Mouse (Mus musculus): ENCODE results near the gene Pik3r2. TPM values are rescaled to one million over a fixed set of nuclear protein-coding genes. Genes with fewer than 3 reads are reported as not detected.

The Pik3r2 gene
- polyA plus RNA-seq, 1 experiment from 2014 or later, result 58.1 TPM

DNA sequence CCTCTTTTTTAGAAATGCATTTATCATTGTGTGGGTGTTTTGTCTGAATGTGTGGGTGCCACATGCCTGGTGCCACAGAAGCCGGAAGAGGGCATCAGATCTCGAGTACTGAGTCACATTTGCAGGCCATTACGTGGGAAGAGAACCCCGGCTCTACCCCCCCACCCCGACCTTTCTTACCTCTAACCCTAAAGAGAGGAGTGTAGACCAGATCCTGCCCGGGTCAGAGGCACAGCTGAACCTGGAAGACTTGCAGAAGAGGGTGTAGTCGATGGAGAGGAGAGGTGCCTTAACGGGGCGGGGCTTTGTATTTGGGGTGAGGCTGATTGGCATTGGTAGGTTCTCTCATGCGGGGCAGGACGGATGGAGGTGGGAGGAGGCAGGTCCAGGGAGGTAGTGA lies 31.7 kb downstream of the Pik3r2 start:
- Histone ChIP-seq H3K9ac (no peak overlapping the region), H3K4me3 (replicated peaks) (no peak overlapping the region), H3K36me3 (no peaks in the 10 kb centered on the region), H3K27ac (no peak overlapping the region), H3K9me3 (no peaks in the 10 kb centered on the region), H3K27me3 (replicated peaks) (peaks cover 67% of the 10 kb centered on the region), H3K4me1 (peaks cover 14% of the 10 kb centered on the region), H3K4me2 (no peak overlapping the region)
- no peak for ATAC-seq (ENCODE audit: insufficient read depth, low FRiP score, low read depth)
- 48% methylated on average over 11 of the region's 11 CpGs for WGBS

DNA sequence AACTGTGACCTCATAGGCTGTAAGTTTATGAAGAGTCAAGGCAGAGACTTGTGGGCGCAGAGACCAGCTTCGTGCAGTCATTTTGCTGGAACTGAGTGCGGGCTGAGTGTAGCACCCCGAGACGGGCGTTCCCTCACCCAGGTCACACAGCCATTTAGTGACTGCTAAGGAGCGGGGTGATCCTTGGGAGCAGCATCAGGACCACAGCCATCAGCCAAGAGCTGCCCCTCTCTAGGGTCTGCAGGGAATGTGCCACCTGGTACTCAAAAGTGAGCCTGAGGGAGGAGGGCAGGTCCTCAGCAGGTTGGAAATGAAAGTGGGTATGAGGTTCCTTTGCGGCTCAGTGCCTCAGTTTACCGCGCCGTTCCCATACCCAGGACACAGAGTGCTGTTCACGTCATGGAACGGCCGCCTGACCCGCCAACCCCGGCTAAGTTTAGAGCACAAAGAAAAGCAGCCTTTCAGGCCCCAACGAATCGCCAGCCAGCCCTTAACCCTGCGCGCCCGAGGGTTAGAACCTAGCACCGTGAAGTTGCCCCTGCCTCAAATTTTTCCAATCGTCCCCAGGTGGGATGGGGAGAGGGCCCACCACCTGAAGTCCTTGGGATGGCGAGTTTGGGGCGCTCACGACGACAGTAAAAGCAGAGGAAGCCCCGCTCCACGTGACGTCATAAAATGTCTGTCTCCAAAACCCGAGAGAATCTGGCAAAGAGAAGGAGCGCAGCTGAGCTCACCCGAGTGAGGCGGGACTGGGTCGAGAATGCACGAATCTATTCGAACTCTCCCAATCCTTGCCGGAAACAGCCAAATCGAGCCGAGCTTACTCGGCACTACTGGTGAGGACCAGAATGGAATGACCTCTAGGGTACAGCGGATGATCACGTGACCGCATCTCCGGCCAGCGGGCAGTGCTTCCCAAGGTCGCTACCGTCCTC lies 32.6 kb downstream of the Pik3r2 start:
- H3K4me1 ChIP-seq, result peaks cover 14% of the 10 kb centered on the region
- 5% methylated on average over 48 of the region's 48 CpGs for WGBS
- H3K4me2 ChIP-seq, result peak overlapping the region; percentile 54
- peaks cover 67% of the 10 kb centered on the region for H3K27me3 ChIP-seq (replicated peaks)
- H3K27ac ChIP-seq, result no peak overlapping the region
- H3K9ac ChIP-seq, result no peak overlapping the region
- peak overlapping the region; percentile 22 for H3K4me3 ChIP-seq (replicated peaks)
- no peaks in the 10 kb centered on the region for H3K36me3 ChIP-seq
- ATAC-seq (ENCODE audit: insufficient read depth, low FRiP score, low read depth), result 0 out of 2 replicates have a peak, but pooled peaks have one; percentile 11
- H3K9me3 ChIP-seq, result no peaks in the 10 kb centered on the region

DNA sequence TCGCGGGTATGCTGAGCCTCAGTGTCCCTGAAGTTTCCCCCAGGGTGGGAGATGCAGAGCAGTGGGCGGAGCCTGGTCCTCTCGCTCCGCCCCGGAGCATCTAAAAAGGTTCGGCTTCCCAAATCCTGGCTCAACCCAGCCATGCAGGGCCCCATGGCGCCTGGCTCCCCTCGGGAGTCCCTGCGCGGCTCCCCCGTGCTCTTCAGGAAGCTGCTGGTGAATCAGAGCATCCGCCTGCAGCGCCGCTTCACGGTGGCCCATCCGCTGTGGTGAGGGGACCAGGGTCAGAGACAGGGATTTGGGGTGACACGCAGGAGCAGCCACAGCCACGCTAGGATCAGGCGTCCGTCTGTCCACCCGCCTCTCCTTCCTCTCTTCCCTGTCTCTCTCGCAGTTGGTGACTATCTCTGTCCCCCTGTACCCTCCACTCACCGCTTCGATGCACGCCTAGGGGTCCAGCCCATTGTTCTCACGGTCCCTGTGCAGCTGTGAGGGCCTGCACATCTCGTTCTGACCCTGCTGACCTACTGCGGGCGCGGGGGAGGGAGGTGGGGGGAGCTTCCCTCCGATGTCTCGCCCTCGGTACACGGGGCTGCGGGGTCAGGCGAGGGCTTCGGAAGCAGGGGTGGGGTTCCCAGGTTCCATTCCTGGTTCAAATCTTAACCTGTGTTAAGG lies 33.4 kb downstream of the Pik3r2 start:
- Histone ChIP-seq H3K27me3 (replicated peaks) (peaks cover 67% of the 10 kb centered on the region), H3K9me3 (no peaks in the 10 kb centered on the region), H3K27ac (no peak overlapping the region), H3K4me1 (peaks cover 14% of the 10 kb centered on the region), H3K36me3 (no peaks in the 10 kb centered on the region), H3K9ac (no peak overlapping the region), H3K4me3 (replicated peaks) (peak overlapping the region; percentile 5; the same call in 1 of the 2 replicates), H3K4me2 (peak overlapping the region; percentile 54)
- no peak for ATAC-seq (ENCODE audit: insufficient read depth, low FRiP score, low read depth)
- WGBS, result 6% methylated on average over 38 of the region's 38 CpGs

- Histone ChIP-seq H3K9me3 (no peaks in the 10 kb centered on the region), H3K4me3 (replicated peaks) (no peak overlapping the region), H3K4me2 (no peak overlapping the region), H3K4me1 (peaks cover 14% of the 10 kb centered on the region), H3K36me3 (no peaks in the 10 kb centered on the region), H3K27ac (no peak overlapping the region), H3K9ac (no peak overlapping the region), H3K27me3 (replicated peaks) (peaks cover 59% of the 10 kb centered on the region)
- 46% methylated on average over 11 of the region's 11 CpGs for WGBS
- ATAC-seq (ENCODE audit: insufficient read depth, low FRiP score, low read depth), result no peak
Measured at GRCm38 (mm10) chr8:70742176-70742575, 34.3 kb downstream of the Pik3r2 start.

DNA sequence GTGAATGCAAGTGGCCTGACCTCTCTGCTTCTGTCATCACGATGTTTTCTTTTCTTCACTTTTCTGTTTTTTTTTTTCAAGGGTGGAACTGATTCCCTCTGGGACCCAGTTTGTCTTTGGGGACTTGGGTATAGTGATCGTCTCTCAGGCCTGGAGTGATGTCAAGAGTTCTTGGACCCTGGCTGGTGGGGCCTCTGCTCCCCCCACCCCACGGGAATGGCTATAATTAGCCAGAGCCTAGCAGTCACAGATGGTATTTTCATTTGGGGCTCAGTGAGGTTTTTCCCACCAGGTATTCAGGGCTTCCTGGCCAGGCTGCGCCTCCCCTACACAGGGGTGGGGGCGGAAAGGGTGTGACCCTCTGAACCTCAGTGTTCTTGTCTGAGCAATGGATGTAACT lies 34.9 kb downstream of the Pik3r2 start:
- Histone ChIP-seq H3K9me3 (no peaks in the 10 kb centered on the region), H3K4me2 (no peak overlapping the region), H3K4me3 (replicated peaks) (no peak overlapping the region), H3K27me3 (replicated peaks) (peaks cover 54% of the 10 kb centered on the region), H3K9ac (no peak overlapping the region), H3K36me3 (no peaks in the 10 kb centered on the region), H3K4me1 (peaks cover 14% of the 10 kb centered on the region), H3K27ac (no peak overlapping the region)
- WGBS, result 54% methylated on average over 5 of the region's 5 CpGs
- no peak for ATAC-seq (ENCODE audit: insufficient read depth, low FRiP score, low read depth)

GRCm38 (mm10) chr8:70738211-70738610 lies 38.3 kb downstream of the Pik3r2 start:
- Histone ChIP-seq H3K4me1 (peaks cover 4% of the 10 kb centered on the region; the same call in 1 of the 2 replicates), H3K9me3 (no peaks in the 10 kb centered on the region)
- ATAC-seq (ENCODE audit: insufficient read depth, low FRiP score, low read depth), result no peak

DNA sequence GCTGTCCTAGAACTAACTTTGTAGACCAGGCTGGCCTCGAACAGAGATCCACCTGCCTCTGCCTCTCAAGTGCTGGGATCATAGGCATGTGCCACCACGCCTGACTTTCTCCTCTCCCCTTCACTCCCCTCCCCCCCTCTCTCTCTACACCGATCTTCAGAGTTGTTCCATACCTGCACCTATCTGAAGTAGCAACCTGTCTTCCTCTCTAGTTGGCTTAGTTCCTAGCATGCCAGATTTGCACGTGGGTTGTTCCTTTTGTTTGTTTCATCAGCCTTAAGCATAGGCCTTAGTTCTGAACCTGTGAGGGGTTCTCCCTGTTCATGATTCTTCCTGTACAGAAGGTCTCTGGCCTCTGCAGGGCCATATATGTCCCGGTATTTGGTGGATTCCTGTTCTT lies 38.8 kb downstream of the Pik3r2 start:
- 64% methylated on average over 5 of the region's 5 CpGs for WGBS
- Histone ChIP-seq H3K4me1 (no peaks in the 10 kb centered on the region), H3K4me2 (no peak overlapping the region), H3K4me3 (replicated peaks) (no peak overlapping the region), H3K36me3 (no peaks in the 10 kb centered on the region), H3K9me3 (no peaks in the 10 kb centered on the region), H3K27ac (no peak overlapping the region), H3K9ac (no peak overlapping the region), H3K27me3 (replicated peaks) (peaks cover 16% of the 10 kb centered on the region)
- no peak for ATAC-seq (ENCODE audit: insufficient read depth, low FRiP score, low read depth)

More at GRCm38 (mm10) chr8:70738211-70738610, 38.3 kb downstream of the Pik3r2 start:
- Histone ChIP-seq H3K36me3 (no peaks in the 10 kb centered on the region), H3K9ac (no peak overlapping the region), H3K27ac (no peak overlapping the region), H3K4me2 (no peak overlapping the region), H3K27me3 (replicated peaks) (peaks cover 21% of the 10 kb centered on the region), H3K4me3 (replicated peaks) (no peak overlapping the region)
- WGBS, result 45% methylated on average over 3 of the region's 3 CpGs

DNA sequence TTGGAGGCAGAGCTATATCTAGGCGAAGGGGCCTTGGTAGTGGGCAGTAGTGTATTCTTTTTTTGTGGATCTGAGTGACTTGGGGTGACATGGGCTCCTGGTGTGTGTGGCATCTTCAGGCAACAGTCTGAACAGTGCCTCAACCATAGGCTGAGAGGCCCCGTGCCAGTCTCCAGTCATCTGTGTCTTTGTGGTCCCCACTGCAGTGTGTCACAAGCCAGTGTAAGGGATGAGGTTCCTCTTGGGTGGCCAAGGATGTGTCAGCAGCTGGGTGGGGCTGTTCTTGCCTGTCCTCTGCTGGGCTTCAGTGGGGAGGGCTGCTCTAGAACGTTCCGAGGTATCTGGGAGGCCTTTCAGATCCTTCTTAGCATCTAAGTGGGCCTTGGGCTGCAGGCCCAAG lies 45.6 kb downstream of the Pik3r2 start:
- Histone ChIP-seq H3K4me1 (0 out of 2 replicates have a peak, but pooled peaks cover 2% of the 10 kb centered on the region), H3K27ac (no peak overlapping the region), H3K9ac (no peak overlapping the region), H3K9me3 (no peaks in the 10 kb centered on the region), H3K4me3 (replicated peaks) (no peak overlapping the region), H3K27me3 (replicated peaks) (peaks cover 24% of the 10 kb centered on the region; the same call in 1 of the 2 replicates), H3K36me3 (no peaks in the 10 kb centered on the region), H3K4me2 (no peak overlapping the region)
- ATAC-seq (ENCODE audit: insufficient read depth, low FRiP score, low read depth), result no peak
- WGBS, result 84% methylated on average over 4 of the region's 4 CpGs

DNA sequence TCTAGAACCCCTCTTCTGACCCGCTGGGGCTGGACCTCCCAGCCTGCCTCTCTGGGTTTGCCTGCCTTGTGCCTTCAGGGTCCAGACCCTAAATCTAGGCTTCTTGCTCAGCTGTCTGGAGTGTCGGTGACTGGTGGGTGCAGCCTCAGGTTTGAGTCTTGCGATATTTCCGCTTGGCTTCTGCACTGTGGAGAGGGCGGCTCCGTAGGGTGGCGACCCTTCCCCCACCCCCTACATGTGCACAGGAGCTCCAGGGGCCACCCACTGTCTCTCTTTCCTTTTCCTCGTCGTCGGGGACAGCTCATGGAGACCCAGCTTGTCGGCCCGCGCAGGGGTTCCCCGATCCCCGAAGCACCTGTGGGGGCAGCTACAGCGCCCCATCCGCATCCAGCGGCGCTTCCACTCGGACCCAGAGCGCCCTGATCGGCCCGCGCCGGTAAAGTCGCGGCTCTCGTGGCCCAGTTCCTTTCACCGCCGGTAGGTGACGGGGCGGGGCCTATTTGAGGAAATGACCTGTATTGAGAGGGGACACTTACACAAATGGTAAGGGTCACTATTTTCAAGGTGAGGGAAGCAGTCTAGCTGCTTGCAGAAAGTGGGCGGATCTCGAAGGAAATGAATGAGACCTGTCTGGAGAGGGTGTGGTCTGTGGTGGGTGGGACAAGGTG lies 46.6 kb downstream of the Pik3r2 start:
- H3K4me1 ChIP-seq, result 0 out of 2 replicates have a peak, but pooled peaks cover 2% of the 10 kb centered on the region
- peak; percentile 25; the same call in 1 of the 2 replicates for ATAC-seq (ENCODE audit: insufficient read depth, low FRiP score, low read depth)
- no peaks in the 10 kb centered on the region for H3K9me3 ChIP-seq
- WGBS, result 3% methylated on average over 34 of the region's 34 CpGs
- H3K4me3 ChIP-seq (replicated peaks), result peak overlapping the region; percentile 32
- H3K36me3 ChIP-seq, result no peaks in the 10 kb centered on the region
- H3K27ac ChIP-seq, result no peak overlapping the region
- H3K9ac ChIP-seq, result no peak overlapping the region
- peaks cover 24% of the 10 kb centered on the region; the same call in 1 of the 2 replicates for H3K27me3 ChIP-seq (replicated peaks)
- H3K4me2 ChIP-seq, result peak overlapping the region; percentile 59

- Histone ChIP-seq H3K4me3 (replicated peaks) (no peak overlapping the region), H3K27me3 (replicated peaks) (peaks cover 24% of the 10 kb centered on the region; the same call in 1 of the 2 replicates), H3K4me2 (no peak overlapping the region), H3K9ac (no peak overlapping the region), H3K36me3 (no peaks in the 10 kb centered on the region), H3K4me1 (peaks cover 2% of the 10 kb centered on the region; the same call in 1 of the 2 replicates), H3K27ac (no peak overlapping the region), H3K9me3 (no peaks in the 10 kb centered on the region)
- WGBS, result 44% methylated on average over 11 of the region's 11 CpGs
- ATAC-seq (ENCODE audit: insufficient read depth, low FRiP score, low read depth), result no peak
Measured at GRCm38 (mm10) chr8:70726721-70727120, 49.8 kb downstream of the Pik3r2 start.

- Histone ChIP-seq H3K4me1 (peaks cover 2% of the 10 kb centered on the region; the same call in 1 of the 2 replicates), H3K4me3 (replicated peaks) (no peak overlapping the region), H3K27me3 (replicated peaks) (peaks cover 21% of the 10 kb centered on the region; the same call in 1 of the 2 replicates), H3K9me3 (no peaks in the 10 kb centered on the region), H3K27ac (no peak overlapping the region), H3K4me2 (no peak overlapping the region), H3K9ac (no peak overlapping the region), H3K36me3 (no peaks in the 10 kb centered on the region)
- WGBS, result 29% methylated on average over 14 of the region's 14 CpGs
- no peak for ATAC-seq (ENCODE audit: insufficient read depth, low FRiP score, low read depth)
Measured at GRCm38 (mm10) chr8:70725792-70726447, 50.6 kb downstream of the Pik3r2 start.

All from stomach, embryonic 15.5 days (tissue).